Mouse (Mus musculus) testis, postnatal 14 days (tissue): ENCODE results near the gene Ripor2.
"Not testable (repeated sequence)": the region's sequence is repeated elsewhere in the genome, so short reads cannot be mapped to it uniquely, and the experiment has no call there.

Experiments used
- DNase-seq: peaks from one replicate; pipeline ENCODE4 v3.0.0; 2021; ENCODE audit warnings: low spot score

Ripor2 gene

GRCm38 (mm10) chr13:24762254-24762653 is 180.3 kb downstream of the Ripor2 start:
- no peak for DNase-seq

GRCm38 (mm10) chr13:24767809-24768208 is 185.8 kb downstream of the Ripor2 start:
- DNase-seq = not testable (repeated sequence)

GRCm38 (mm10) chr13:24771482-24771881 is 189.5 kb downstream of the Ripor2 start:
- DNase-seq = not testable (repeated sequence)

GRCm38 (mm10) chr13:24776146-24776844 is 194.3 kb downstream of the Ripor2 start:
- DNase-seq = peak; percentile 35

GRCm38 (mm10) chr13:24778026-24778425 is 196.0 kb downstream of the Ripor2 start:
- no peak for DNase-seq

GRCm38 (mm10) chr13:24778706-24779380 is 196.9 kb downstream of the Ripor2 start:
- no peak for DNase-seq

- DNase-seq = no peak
Measured at GRCm38 (mm10) chr13:24781916-24782315, 199.9 kb downstream of the Ripor2 start.
